Mouse (Mus musculus) urinary bladder, postnatal 36 days (tissue): ENCODE results near the gene Clip4.

Experiments
- DNase-seq, 2 experiments: peaks; one replicate each; pipeline ENCODE4 v3.0.0; 2022; ENCODE audit warnings: low spot score in 2 of 2, mixed read lengths in 1 of 2

The Clip4 gene

DNA sequence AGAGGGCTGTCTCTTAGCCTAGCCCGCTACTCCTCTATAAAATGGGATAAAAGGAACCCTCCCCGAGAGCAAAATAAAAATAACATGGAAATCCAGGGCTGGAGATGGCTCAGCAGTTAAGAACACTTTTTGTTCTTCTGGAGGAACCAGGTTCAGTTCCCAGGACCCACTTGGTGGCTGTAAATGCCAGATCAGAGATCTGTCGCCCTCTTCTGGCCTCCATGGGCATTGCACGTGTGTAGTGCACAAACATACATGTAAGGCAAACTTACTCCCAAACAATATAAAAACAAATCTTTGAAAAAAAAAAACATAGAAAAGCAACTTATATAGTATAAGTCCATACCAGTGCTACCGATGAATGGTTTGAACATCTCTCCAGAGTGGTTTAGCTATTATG lies 104.7 kb downstream of the Clip4 start:
- no peak for DNase-seq

DNA sequence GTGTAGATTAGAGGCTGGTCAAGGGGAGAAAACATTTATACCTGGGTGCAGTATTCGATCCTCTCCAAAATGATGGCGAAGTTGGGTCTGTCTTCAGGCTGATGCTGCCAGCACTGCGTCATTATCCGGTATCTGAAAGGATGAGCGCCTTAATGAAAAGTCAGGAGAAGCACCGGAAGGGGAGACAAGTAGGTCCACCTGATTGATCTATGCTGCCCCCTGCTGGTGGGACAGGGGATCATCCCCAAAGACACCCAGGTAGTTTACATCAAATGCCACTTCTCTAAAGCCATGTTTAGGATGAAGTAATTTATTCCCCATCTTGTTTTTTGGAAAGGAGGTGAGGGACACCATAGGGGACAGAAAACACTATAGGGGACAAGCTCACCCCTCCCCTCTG lies 105.8 kb downstream of the Clip4 start:
- DNase-seq = peak; percentile 43 to 66

DNA sequence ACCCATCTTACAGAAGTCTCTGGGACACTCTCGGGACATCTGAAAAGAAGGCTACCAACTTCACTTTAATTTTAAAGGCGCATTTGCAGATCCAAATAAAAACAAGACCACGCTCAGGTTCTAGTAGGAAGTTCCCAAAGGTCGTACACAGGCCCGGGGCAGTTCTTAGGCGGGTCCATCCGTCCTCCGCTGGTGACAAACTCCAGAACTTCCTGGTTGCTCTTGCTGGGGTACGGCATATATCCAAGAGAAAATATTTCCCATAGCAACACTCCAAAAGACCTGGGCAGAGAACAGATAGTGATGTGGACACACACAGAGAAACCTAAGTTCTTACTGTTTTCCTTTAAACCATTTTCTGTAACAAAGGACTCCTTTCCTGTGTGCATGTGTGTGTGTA lies 106.5 kb downstream of the Clip4 start:
- no peak for DNase-seq

DNA sequence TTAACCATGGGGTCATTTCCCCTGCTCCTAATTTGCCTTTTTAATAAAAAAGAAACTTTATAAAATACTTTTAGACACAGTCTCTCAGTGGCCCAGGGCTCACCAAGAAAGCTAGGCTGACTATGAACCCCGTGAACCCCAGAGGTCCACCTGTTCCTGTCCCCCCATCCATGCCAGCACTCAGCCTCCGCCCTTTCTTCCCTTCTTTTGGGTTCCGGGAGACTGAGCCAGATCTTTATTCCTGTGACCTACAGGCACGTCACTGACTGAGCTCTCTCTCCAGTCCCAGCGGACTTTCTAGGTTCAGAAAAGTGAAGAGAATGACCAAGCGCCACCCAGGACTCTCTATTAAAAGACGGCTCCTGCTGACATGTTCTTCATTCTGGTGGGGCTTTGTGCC lies 107.2 kb downstream of the Clip4 start:
- DNase-seq = no peak

DNA sequence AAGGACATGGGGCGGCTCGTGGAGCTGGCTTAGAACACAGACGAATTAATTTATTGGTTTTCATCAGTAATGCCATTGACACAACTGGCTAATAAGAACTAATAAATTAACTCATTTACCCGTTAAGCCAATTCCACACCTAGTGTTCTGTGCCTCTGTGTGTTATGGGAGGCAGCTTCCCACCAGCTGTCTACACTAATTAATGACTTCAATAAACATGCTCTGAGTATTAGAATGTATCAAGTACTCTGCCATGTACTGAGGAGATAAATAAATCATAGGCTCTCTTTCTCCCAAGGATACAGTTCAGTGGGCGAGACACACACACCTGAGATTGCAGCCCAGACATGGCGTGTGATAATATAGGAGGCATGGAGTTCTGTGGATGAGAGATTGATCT lies 113.1 kb downstream of the Clip4 start:
- DNase-seq = no peak

DNA sequence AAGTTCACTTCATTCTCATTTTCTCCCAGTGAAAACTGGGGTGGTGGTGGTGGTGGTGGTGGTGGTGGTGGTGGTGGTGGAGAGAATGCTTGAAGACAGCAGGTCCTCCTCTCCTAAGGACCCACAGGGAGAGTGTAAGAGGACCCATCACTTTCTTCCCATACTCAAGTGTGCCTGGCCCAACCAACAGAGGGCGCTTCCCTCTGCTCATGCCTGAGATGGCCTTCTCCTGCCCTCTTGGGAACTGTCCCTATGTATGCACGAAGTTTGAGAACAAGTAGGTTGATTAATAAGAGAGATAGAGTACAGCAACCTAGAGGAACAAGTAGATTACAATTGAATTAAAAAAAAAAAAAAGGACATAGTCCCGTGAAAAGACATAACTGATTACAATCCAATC lies 140.8 kb downstream of the Clip4 start:
- no peak for DNase-seq

DNA sequence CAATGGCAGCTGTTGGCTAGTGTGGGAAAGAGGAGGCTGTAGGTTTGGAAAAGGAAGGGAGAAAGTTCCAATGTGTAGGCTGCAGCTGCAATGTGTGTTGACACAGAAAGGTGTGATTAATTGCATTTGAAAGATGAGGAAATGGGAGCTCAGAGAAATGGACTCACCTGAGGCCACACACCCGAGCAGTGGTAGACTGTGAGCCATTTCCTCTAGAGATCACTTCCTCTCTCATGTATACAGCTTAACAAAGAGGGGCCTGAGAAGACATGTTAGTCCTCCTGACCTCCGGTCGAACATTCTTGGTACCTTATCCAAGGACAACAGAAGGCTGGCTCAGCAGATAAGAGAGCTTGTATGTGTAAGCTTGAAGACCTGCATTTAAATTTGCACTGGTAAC lies 144.9 kb downstream of the Clip4 start:
- DNase-seq = no peak
